Mouse (Mus musculus) E14TG2a.4 (cell line): Measurements from ENCODE around the gene Ccdc33.

Experiments
- CTCF ChIP-seq: conservative IDR thresholded peaks from 2 replicates; pipeline ENCODE4 v1.5.1; 2014; ENCODE audit warnings: low read length
- NANOG ChIP-seq: IDR thresholded peaks from 2 replicates; pipeline ENCODE4 v1.6.1; 2014; ENCODE audit warnings: borderline replicate concordance, low read length, mixed read lengths
- POU5F1 ChIP-seq: IDR thresholded peaks from 2 replicates; pipeline ENCODE4 v1.6.1; 2014; ENCODE audit warnings: low read length, borderline replicate concordance

DNA sequence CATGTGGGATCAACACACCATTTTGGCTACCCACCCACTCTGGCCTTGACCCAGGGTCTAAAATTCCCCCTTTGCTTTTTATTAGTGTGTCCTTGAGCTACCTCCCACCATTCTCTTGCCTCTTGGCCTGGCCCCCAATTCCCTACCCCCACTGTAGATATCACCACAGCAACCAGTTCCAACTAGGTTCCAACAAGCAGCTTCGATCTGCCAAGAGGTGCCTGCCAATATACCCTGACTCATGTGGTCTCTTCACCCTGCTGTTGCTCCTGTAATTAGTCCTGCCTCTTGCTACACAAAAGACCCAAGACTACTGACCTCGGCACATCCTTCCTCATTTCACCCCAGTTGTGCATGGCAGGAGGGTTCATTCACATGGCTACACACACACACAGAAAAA is 33.5 kb downstream of the Ccdc33 start:
- TF ChIP-seq CTCF (no peak), POU5F1 (no peak), NANOG (no peak)
